Mouse (Mus musculus) adrenal gland (tissue): ENCODE data around the gene Aif1l.

Source experiments
- intact Hi-C: fragments of 180-260 bp; cut with DNase I; formaldehyde crosslinking; loops from one replicate; pipeline ENCODE4 v1.15.1; 2025

Aif1l gene

GRCm38 (mm10) chr2:31950966-31951365, 1.0 kb downstream of the Aif1l start:
- intact Hi-C loops: no loop called here

DNA sequence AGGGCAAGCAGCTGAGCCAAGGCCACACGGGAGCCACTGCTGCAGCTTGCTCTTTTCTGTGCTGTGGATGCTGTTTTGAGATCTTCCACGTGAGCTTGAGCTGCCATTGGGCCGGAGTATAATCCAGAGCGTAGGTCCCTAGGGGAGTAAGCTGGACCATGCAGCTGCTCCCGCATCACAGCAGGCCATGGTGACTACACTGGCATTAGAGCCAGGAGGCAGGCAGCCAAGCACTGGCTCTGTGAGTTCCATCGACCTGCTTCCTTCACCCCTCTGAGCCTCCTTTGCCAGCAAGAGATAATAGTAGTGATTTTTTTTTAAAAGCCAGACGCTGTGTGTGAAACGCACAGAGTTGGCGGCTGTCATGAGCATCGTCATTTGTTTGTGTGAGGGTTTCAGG, 2.3 kb downstream of the Aif1l start:
- intact Hi-C loops: no loop called here

DNA sequence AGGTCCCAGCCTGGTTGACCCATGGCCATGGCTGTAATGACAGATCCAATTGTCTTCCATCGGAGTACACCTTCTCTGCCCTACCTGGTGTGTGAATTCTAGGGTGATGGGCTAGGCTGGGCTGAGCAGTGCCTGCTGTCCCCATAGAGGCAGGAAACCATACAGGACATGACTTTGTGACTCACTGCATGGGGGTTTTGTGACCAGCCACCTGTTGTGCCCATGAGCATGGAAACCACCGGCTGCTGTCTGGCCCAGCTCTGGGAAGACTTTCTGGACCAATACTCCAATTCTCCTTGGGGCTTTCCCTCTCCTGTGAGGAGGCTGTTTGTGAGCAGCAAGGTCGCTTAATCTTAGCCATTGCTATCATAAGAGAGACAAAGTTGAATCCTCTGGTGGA, 2.8 kb downstream of the Aif1l start:
- intact Hi-C loops: no loop called here

DNA sequence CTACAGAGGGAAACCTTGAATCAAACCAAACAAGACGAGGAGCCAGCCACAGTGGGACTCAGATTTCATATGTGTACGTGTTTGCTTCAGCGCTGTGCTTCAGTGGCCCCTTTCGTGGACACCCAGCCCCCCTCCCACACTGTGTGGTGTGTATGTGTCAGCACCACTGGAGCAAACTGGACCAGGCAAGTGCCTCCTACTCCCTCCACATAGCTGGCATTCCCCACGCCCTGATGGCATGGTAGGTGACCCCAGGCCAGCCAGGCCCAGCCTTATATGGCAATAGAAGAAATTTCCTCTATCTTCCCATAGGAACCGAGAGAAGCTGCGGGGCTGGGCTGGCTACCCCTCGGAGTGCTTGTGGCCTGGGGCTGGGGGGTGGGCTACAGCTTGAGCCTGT, 3.7 kb downstream of the Aif1l start:
- intact Hi-C loops: no loop called here

DNA sequence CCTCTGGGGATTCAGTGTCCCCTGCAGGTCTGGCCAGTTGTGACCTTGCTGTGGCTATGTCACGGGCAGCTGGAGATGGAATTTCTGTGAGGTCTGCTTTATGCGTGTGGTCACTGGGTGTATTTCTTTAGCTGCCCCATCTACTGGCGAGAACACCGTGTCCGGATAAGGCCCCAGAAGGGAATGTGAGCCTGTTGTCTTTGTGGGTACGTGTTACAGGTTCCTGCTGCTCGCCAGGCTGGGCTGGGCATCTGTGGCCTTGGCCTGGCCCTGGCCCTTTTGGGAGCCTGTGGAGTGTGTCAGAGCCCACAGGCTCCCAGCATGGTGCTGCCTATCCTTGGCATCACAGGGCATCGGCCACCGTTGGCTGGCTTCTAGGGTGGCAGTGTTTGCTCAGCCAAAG, 4.8 kb downstream of the Aif1l start:
- intact Hi-C loops: no loop called here

GRCm38 (mm10) chr2:31955686-31956085, 5.7 kb downstream of the Aif1l start:
- intact Hi-C loops: no loop called here

GRCm38 (mm10) chr2:31957211-31957610, 7.3 kb downstream of the Aif1l start:
- intact Hi-C loops: no loop called here

- intact Hi-C loops: no loop called here
Observed at GRCm38 (mm10) chr2:31960986-31961385, 11.0 kb downstream of the Aif1l start.

GRCm38 (mm10) chr2:31961791-31962222, 11.9 kb downstream of the Aif1l start:
- intact Hi-C loops: no loop called here

- intact Hi-C loops: no loop called here
Observed at GRCm38 (mm10) chr2:31962501-31963224, 12.7 kb downstream of the Aif1l start.

DNA sequence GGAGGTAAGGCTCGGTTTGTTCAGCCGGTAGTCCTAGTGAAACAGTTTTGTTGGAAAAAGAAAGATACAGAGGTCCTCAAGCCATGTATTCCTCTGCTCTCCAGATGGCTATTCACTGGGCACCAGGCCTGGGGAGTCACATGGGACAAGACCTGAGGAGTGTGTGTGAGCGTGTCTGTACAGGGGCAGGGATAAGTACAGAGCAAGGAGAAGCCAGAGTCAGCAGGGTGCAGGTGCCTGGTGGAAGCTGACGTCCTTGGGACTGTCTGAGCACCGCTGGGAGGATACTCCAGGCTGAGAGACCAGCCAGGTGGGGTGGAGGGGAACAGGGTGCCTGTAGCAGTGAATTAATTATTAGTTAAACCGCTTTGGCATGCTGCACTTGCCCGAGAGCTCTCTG, 13.6 kb downstream of the Aif1l start:
- intact Hi-C loops: no loop called here

GRCm38 (mm10) chr2:31964191-31964590, 14.3 kb downstream of the Aif1l start:
- intact Hi-C loops: no loop called here

DNA sequence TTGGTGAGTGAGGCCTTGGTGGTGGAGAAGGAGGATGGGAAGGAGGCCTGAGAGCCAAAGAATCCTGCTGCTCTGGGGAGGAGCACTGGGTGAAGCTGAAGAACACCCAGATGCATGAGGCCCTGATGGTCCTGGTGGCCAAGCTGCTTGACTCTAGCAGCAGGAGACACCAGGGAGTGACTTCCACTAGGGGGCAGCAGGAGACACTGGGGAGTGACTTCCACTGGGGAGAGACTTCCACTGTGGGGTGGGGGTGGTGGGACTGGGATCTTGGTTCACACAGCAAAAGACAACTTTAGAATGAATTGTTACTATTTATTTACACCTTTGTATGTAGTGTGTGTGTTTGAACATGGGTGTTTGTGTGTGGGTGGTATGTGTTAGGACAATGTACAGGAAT, 15.2 kb downstream of the Aif1l start:
- intact Hi-C loops: no loop called here

- intact Hi-C loops: no loop called here
Observed at GRCm38 (mm10) chr2:31966801-31967200, 16.9 kb downstream of the Aif1l start.

GRCm38 (mm10) chr2:31972589-31972988, 22.6 kb downstream of the Aif1l start:
- intact Hi-C loops: no loop called here

DNA sequence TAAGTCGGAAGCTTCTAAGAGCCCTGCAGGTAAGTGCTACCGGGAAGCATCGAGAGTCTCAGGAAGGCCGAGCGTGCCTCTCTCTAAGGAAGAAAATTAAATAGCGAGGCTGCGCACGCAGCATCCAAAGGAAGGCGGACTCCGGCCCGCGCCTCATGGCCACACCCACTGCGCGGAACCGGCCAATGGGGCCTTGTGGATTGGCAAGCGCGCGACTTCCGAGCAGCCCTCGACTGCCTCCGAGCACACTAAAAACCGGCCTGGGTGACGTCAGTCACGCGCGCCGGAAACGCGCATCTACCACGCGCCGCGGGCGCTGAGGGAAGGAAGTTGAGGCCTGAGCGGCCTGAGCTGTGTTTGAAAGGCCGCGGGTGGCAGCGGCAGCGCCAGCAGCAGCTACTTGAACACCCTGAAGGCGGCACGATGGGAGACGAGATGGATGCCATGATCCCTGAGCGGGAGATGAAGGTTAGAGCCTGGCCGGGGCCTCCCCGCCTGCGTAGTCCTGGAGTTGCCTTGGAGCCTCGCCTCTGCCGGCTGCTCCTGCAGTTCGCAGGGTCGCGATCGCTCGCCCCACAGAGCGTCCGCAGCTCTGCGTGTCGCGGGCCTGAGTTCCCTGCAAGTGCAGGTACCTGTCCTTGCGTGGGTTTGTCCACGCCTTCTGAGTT, 24.3 kb downstream of the Aif1l start, which contains the start of gene Nup214:
Gene Nup214, plus strand, starts transcription at position 296 of the 668 bp plus-strand sequence.
- intact Hi-C loops: no loop called here

GRCm38 (mm10) chr2:31974809-31975371, 25.0 kb downstream of the Aif1l start:
- intact Hi-C loops: no loop called here

DNA sequence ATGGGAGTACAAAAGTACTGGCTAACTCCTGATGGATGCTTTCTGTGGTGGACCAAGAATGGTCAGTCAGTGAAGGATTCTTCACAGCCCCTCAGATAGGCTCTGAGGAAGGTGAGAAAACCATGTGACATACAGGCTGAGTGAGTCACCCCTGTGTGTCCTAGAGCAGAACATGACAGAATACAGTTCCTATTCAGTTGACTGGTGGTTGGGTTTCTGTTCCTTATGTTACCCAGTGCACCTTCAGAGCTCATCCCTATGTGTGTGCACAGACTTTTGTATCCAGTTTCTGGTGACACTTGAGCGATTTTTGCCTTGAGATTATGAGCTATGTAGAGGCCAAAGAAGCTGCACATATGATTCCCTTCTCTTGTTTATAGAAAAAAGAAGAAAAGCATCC, 37.8 kb downstream of the Aif1l start:
- intact Hi-C loops: no loop called here

GRCm38 (mm10) chr2:31990961-31991360, 41.0 kb downstream of the Aif1l start:
- intact Hi-C loops: no loop called here

GRCm38 (mm10) chr2:31994896-31995295, 45.0 kb downstream of the Aif1l start:
- intact Hi-C loops: no loop called here

GRCm38 (mm10) chr2:31996060-31996459, 46.1 kb downstream of the Aif1l start:
- intact Hi-C loops: no loop called here

DNA sequence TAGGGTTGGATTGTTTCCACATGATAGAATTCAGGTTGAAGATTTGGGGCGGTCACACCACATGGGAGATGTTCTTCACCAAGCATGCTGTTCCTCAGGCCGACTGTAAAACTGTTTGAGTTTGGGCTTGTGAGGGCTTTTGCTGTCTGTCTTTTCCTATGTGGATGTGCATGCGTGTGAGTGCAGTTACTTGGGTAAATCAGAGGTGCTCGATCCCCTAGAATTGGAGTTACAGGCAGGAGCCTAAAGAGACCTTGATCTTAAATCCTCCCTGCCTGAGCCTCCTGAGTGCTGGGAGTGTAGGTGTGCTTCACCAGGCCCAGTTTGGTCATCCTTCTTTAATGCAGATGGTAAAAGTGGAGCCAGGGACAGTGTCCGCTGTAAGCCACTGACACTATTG, 47.6 kb downstream of the Aif1l start:
- intact Hi-C loops: no loop called here

- intact Hi-C loops: no loop called here
Observed at GRCm38 (mm10) chr2:31998443-31998842, 48.5 kb downstream of the Aif1l start.
